Mouse (Mus musculus) kidney, embryonic 16.5 days (tissue): ENCODE results near the gene Myef2. TPM values are rescaled to one million over a fixed set of nuclear protein-coding genes. Genes with fewer than 3 reads are reported as not detected.
"Not testable (repeated sequence)": the region's sequence is repeated elsewhere in the genome, so short reads cannot be mapped to it uniquely, and the experiment has no call there.

Source experiments
- ATAC-seq: fragments of 200-750 bp; cut with Nextera tagmentation; 2 replicates; pipeline ENCODE4 v1.8.0; 2017; ENCODE audit warnings: moderate TSS enrichment; ENCODE audit not compliant: low FRiP score, low TSS enrichment
- H3K27ac ChIP-seq: fragments of 300-500 bp; sonication (generic); 2 replicates; pipeline ENCODE4 v1.5.1; 2014; ENCODE audit warnings: low read length
- H3K27me3 ChIP-seq: fragments of 300-500 bp; sonication (generic); 2 replicates; pipeline ENCODE4 v1.6.1; 2014; ENCODE audit warnings: low read length, control low read depth, mixed read lengths; ENCODE audit not compliant: insufficient read depth
- H3K36me3 ChIP-seq: fragments of 300-500 bp; sonication (generic); 2 replicates; pipeline ENCODE4 v1.6.1; 2014; ENCODE audit warnings: low read length, control low read depth, mixed read lengths; ENCODE audit not compliant: insufficient read depth
- H3K4me1 ChIP-seq: fragments of 300-500 bp; sonication (generic); 2 replicates; pipeline ENCODE4 v1.6.1; 2014; ENCODE audit warnings: low read length, control low read depth, mixed read lengths; ENCODE audit not compliant: insufficient read depth
- H3K4me2 ChIP-seq: fragments of 300-500 bp; sonication (generic); replicated peaks from 2 replicates; pipeline ENCODE4 v1.6.1; 2014; ENCODE audit warnings: low read depth, low read length
- H3K4me3 ChIP-seq: fragments of 300-500 bp; sonication (generic); 2 replicates; pipeline ENCODE4 v1.5.1; 2014; ENCODE audit warnings: mild to moderate bottlenecking, low read length
- H3K9ac ChIP-seq: fragments of 300-500 bp; sonication (generic); replicated peaks from 2 replicates; pipeline ENCODE4 v1.6.1; 2014; ENCODE audit warnings: low read length
- H3K9me3 ChIP-seq: fragments of 300-500 bp; sonication (generic); 2 replicates; pipeline ENCODE4 v1.6.1; 2016; ENCODE audit warnings: low read length, control low read depth
- WGBS: fragments of 180-500 bp; shearing (Covaris S2); extraction: QIAGEN DNeasy Blood & Tissue Kit; methylation state at CpG from one replicate; pipeline ENCODE4 v1.1.7; 2014; 5-methylcytosine and 5-hydroxymethylcytosine counted together
- polyA plus RNA-seq: library from polyadenylated mRNA; unstranded; fragments of >200 nt; fragmentation: Nextera tagmentation; extraction: Ambion mirVana; gene quantifications from 2 replicates; pipeline ENCODE4 v1.2.1, GENCODE M21; 2015

Myef2 gene
- polyA plus RNA-seq, 1 experiment from 2014 or later, result 86.5 TPM

- Histone ChIP-seq H3K4me3 (no peak overlapping the region), H3K4me2 (no peak overlapping the region), H3K27ac (no peak overlapping the region), H3K36me3 (no peaks in the 10 kb centered on the region), H3K27me3 (no peaks in the 10 kb centered on the region), H3K9me3 (no peaks in the 10 kb centered on the region), H3K4me1 (peaks cover 14% of the 10 kb centered on the region), H3K9ac (no peak overlapping the region)
- WGBS, result 37% methylated on average over 4 of the region's 4 CpGs
- ATAC-seq, result no peak
These were observed 2.4 kb upstream of the Myef2 start for GRCm38 (mm10) chr2:125125824-125126223.

DNA sequence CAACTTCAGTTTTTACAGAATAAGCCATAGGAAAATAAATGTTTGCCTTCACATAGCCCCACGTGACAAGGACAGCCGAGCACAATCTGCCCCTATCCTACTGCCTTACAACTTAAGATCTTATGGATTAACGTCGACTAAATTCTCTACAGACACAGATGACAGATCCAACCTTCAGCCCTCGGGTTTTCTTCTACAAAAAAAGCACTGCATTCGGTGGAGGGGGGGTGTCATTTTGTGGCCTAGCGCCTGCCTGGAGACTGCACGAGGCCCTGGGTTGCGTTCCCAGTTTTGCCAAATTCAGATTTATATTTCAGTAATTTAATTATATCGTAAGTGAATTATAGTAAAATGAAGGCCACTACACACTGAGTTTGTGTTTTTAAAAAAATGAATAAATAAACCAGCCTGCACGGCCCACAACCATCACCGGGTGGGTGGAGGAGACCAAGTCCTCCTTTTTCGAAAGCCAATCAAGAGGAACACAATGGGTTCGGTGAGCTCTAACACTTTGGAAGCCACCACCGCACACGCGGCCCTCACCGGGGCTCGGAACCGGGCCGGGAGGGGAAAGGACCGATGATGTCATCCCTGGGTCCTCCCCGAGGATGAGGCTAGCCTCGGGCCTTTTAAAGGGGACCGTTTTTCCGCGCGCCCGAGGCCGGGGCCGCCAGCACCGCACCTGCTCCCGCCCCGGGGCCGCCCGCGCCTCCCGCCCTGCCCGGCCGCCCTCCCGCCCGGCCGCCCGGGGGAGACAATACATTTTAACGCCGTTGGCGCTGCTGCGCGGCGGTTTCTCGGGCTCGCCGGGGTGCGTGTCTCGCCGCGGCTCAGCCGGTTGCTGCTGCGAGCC lies 611 bp downstream of the Myef2 start:
- no peaks in the 10 kb centered on the region for H3K9me3 ChIP-seq
- H3K4me1 ChIP-seq, result peaks cover 15% of the 10 kb centered on the region
- H3K9ac ChIP-seq, result peak overlapping the region; percentile 96
- peak overlapping the region; percentile 68 for H3K4me2 ChIP-seq
- peak overlapping the region; percentile 80 for H3K4me3 ChIP-seq
- peak overlapping the region; percentile 88 for H3K27ac ChIP-seq
- under 1% methylated on average over 41 of the region's 59 CpGs for WGBS
- ATAC-seq, result peak; percentile 83
- H3K36me3 ChIP-seq, result no peaks in the 10 kb centered on the region
- H3K27me3 ChIP-seq, result no peaks in the 10 kb centered on the region

GRCm38 (mm10) chr2:125122288-125122623 lies 1.2 kb downstream of the Myef2 start:
- H3K9me3 ChIP-seq, result no peaks in the 10 kb centered on the region
- peak overlapping the region; percentile 96 for H3K9ac ChIP-seq
- no peaks in the 10 kb centered on the region for H3K36me3 ChIP-seq
- H3K4me2 ChIP-seq, result peak overlapping the region; percentile 68
- peak overlapping the region; percentile 80 for H3K4me3 ChIP-seq
- no peaks in the 10 kb centered on the region for H3K27me3 ChIP-seq
- WGBS, result 6% methylated on average over 4 of the region's 4 CpGs
- peaks cover 15% of the 10 kb centered on the region for H3K4me1 ChIP-seq
- ATAC-seq, result no peak
- H3K27ac ChIP-seq, result peak overlapping the region; percentile 88

DNA sequence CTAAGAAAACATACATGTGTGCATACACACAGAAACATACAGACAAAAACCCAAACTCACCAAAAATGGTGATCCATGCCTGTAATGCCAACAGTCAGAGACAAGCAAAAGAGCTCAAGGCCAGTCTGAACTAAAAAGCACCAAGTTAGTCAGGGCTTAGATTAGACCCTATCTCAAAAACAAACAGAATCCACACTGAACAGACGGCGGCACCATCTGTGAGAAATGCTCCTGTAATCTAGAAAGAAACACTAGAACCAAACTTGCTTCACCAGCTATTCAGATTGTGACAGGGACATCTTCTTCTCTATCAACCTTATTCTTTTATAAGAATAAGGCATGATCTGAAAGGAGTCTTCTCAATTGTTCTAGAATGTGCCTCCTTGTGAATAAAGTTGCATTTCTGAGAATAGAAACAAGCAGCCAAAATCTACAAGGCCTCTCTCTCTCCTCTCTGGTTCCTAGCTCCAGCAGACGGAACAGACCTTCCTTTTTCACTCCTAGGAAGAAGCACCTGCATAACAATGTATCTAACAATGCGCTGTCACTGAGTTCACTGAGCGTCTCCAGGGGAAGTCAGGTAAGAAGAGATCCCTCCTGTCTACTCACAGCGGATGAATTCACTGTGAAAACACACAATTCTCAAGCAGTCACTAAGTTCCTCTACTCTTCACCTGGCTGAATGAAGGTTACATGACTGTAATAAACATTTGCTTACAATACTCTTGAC lies 3.9 kb downstream of the Myef2 start:
- no peaks in the 10 kb centered on the region for H3K27me3 ChIP-seq
- H3K9me3 ChIP-seq, result no peaks in the 10 kb centered on the region
- peaks cover 9% of the 10 kb centered on the region; the same call in 1 of the 2 replicates for H3K36me3 ChIP-seq
- 82% methylated on average over 6 of the region's 6 CpGs for WGBS
- no peak overlapping the region for H3K9ac ChIP-seq
- no peak overlapping the region for H3K27ac ChIP-seq
- no peak overlapping the region for H3K4me2 ChIP-seq
- H3K4me3 ChIP-seq, result no peak overlapping the region
- ATAC-seq, result no peak
- peaks cover 15% of the 10 kb centered on the region for H3K4me1 ChIP-seq

DNA sequence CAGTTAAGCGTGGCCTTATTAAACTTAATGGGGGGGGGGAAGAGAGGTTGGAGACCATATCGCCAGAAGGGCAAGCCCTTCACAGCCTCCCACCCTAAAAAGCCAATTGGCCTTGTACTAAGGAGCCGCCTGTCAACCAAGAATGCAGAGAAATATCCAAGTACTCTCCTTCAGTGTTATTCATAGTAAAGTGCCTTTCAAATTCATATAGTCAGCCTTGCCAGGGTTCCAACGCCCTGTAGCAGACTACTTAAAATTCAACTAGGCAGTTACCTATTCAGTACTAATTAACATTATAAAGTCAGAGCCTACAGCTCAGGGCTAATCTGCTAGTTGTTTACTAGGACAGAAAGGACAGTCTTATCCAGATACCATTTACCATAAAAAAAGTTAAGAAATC lies 16.9 kb downstream of the Myef2 start:
- Histone ChIP-seq H3K36me3 (peaks cover 34% of the 10 kb centered on the region), H3K9me3 (peaks cover 11% of the 10 kb centered on the region)
- not testable (repeated sequence) for H3K4me3 ChIP-seq, ATAC-seq, H3K27ac ChIP-seq, H3K4me1 ChIP-seq, H3K9ac ChIP-seq, H3K4me2 ChIP-seq, H3K27me3 ChIP-seq
- WGBS, result 90% methylated on average over 4 of the region's 4 CpGs

DNA sequence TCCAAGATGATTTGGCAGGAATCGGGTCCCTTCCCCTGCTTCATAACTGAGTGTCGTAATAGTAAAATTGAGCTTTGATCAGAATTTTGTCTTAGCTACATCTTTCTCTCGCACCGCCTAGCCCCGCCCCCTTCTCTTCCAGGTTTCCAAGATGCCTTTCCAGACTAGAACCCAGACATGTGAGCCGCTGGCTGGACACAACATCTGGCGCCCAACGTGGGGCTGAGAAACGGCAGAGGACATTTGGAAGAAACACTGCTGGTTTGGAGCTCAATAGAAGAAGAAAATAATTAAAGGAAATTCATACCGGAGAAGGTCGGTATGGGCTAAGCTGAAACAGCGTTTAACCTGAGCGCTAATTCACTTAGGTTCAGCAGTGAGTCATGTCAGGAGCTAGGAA lies 19.0 kb downstream of the Myef2 start:
- ATAC-seq, H3K4me2 ChIP-seq, H3K27ac ChIP-seq, H3K4me3 ChIP-seq, H3K4me1 ChIP-seq, H3K9ac ChIP-seq, H3K27me3 ChIP-seq: not testable (repeated sequence)
- WGBS, result 98% methylated on average over 13 of the region's 13 CpGs
- Histone ChIP-seq H3K9me3 (peaks cover 11% of the 10 kb centered on the region), H3K36me3 (peaks cover 44% of the 10 kb centered on the region)

GRCm38 (mm10) chr2:125092123-125092522 lies 31.3 kb downstream of the Myef2 start:
- peaks cover 37% of the 10 kb centered on the region for H3K36me3 ChIP-seq
- H3K9me3 ChIP-seq, H3K27ac ChIP-seq, H3K4me1 ChIP-seq, H3K9ac ChIP-seq, H3K27me3 ChIP-seq, H3K4me3 ChIP-seq, H3K4me2 ChIP-seq: not testable (repeated sequence)
- 74% methylated on average over 3 of the region's 3 CpGs for WGBS
- ATAC-seq, result peak; percentile 42; the same call in 1 of the 2 replicates

- H3K9me3 ChIP-seq, result no peaks in the 10 kb centered on the region
- no peak overlapping the region for H3K4me3 ChIP-seq
- H3K27me3 ChIP-seq, result no peaks in the 10 kb centered on the region
- H3K4me1 ChIP-seq, result peaks cover 10% of the 10 kb centered on the region
- H3K4me2 ChIP-seq, result no peak overlapping the region
- H3K9ac ChIP-seq, result no peak overlapping the region
- 97% methylated on average over 7 of the region's 7 CpGs for WGBS
- no peak for ATAC-seq
- no peak overlapping the region for H3K27ac ChIP-seq
- H3K36me3 ChIP-seq, result peaks cover 22% of the 10 kb centered on the region
These were observed 34.7 kb downstream of the Myef2 start for GRCm38 (mm10) chr2:125088757-125089156.

DNA sequence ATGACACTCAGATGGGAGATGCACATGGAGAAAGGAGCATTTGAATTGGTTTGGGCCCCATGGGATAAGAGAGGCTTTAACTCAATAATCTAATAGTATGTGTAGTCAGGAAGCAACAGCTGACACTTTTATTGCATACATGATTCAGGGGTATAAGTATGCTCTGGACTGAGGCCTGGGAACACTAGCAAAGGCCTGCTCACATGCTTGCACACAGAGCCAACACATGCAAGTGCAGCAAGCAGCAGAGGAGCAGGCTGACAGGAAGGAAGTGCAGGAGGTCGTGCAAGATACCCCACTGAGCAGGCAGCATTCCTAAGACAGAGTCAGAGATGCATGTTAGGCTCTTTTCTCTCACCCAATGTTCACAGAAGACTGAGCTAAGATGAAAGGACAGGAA lies 39.6 kb downstream of the Myef2 start:
- Histone ChIP-seq H3K27me3 (no peaks in the 10 kb centered on the region), H3K9ac (no peak overlapping the region), H3K4me1 (peaks cover 12% of the 10 kb centered on the region), H3K36me3 (peaks cover 8% of the 10 kb centered on the region; the same call in 1 of the 2 replicates), H3K4me2 (no peak overlapping the region), H3K4me3 (no peak overlapping the region), H3K9me3 (no peaks in the 10 kb centered on the region), H3K27ac (peak overlapping the region; percentile 47)
- ATAC-seq, result peak; percentile 88
- WGBS, result 16% methylated on average over 1 of the region's 1 CpGs
